Mouse (Mus musculus) kidney, adult 8-10 months (tissue): ENCODE data around the gene Mknk2.

Experiments
- DNase-seq, 2 experiments: peaks; one replicate each; pipeline ENCODE4 v3.0.0; 2022

Gene Mknk2

DNA sequence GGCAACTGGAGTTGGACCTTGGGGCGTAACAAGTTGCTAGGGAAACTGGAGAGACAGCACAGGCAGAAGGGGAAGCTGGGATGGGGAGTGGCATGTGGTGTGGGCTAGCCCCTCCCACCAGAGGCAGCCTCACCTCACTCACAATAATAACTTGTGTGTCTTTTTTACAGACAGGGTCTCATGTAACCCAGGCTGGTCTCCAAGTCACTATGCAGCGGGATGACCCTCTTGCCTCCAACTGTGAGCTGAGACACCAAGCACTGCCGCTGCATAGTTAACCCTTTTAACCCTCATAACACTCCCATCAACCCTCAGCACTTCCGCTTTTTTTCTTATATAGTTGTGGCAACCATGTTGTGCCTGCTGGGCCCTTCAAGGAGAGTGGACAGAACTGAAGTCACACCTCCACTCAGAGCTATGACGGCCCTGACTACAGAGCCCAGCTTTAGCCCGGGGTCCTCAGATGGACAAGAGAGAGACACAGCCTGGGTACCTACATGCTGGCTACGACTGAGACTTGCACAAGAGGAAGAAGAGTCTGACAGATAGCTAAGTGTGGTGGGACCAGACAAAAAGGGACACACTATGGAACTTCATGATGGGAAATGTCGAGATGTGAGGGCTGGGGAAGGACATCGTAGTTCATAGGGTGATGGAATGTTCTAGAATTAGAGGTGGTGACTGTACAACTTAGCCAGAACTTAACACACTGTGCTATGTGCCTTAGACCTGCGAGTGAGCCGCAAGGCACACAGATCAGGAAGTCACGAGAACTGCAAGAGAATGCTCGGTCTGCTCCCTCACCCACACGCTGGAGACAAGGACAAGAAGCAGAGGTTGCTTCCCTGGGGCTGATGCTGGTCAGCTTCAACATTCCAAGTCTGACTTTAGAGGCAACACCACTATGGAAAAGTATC lies 14.6 kb upstream of the Mknk2 start:
- DNase-seq = no peak

DNA sequence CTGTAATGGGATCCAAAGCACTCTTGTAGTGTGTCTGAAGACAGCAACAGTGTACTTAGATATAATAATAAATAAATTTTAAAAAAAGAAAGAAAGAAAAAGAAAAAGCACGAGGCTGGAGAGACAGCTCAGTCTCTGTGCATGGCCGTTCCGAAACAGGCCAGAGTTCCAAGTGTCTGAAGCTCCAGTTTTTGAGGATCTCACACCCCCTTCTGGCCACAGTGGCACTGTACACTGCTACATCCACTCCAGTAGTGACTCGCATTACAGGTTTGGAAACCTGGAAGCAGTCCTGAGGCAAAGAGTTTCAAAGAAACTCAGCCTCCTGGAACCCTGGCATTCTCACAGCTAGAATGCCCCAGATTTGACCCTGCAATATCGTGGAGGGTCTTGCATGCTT lies 9.9 kb upstream of the Mknk2 start:
- peak; percentile 78 to 88 for DNase-seq

DNA sequence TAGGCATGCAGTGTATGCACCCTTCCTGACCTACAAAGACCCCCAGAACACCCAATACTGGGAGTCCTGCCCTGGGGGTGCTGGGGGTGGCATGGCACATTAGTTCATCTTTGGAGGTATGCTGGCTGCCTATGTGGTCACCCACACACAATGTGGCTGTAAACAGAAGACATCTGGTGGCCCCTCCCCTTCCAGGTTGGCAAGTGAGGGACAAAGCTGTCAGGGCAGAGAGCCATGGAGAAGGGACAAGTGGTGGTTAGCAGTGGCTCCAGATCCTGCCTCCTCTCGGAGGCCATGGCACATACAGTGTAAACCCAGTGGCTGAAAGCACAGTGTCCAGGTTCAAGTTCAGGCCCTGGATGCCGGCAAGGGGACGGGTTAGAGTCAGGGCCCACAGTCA lies 8.7 kb upstream of the Mknk2 start:
- no peak for DNase-seq

DNA sequence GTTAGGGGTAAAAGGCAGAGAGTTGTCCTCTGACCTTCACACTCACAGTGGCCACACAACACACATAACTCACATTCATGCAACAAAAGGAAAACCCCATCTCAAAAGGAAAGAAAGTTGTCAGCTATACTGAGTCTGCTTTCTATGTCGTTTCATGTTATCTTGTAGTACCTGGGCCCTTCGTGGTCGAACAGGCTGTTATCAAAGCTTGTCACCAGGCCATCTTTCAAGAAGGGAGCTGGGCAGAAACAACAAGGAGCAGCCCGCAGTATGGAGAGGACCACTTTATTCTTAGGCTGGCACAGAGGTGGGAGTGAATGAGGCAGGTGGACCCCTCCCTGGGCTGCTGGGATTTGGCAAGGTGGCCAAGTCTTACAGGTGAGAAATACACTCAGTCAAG lies 7.1 kb upstream of the Mknk2 start:
- DNase-seq = no peak

DNA sequence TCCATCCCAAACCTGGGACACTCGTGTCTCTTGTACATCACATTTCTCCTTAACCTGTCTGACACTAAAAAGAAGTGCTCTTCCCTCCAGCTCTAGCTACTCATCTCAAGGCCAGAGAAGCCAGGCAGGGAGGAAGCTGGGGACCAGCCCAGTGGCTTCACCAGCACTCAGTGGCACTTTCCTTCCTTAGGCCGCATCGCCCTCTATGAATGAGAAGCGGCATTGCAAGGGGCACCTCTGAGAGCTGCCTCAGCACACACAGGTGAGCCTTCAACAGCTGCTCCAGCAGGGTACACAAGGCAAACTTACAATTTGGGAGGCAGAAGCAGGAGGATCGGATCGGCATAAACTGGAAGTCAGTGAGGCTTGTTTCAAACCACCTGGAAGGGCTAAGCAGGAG lies 6.3 kb upstream of the Mknk2 start:
- DNase-seq = peak; percentile 68 to 85

DNA sequence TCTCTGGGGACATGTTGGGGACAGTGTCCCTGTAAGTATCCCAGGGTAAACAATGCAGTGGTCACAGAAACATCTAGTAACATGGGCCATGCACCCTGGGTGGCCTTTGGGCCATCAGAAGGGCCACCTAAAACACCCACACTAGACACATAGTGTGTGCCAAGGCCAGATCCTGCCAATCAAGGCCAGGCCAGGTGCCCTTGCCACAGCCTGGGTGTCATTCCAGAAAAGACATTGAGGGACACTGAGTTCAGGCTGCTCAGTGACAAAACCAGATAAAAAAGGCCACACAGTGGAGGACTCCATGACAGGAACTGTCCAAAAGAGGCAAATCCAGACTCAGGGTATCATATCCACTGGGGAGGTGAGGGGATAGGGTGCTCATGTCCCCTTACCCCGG lies 5.7 kb upstream of the Mknk2 start:
- DNase-seq = no peak

DNA sequence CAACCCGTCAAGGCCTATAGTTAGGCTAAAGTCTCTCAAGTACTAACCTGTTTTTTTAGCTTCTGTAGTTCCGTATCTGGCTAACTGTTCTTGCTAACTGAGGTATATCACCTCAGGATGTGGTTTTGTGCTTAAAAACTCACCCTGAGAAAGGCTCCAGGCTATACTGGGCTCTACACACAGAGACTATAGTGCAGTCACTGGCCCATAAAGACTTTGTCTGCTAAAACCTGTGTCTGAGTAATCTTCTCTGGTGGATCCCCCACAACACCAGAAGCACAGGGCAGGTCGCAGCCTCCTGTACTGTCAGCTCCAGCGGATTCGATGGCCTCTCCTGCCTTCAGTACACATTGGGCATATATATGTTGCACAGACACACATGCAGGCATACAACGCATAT lies 4.1 kb upstream of the Mknk2 start:
- DNase-seq = no peak

DNA sequence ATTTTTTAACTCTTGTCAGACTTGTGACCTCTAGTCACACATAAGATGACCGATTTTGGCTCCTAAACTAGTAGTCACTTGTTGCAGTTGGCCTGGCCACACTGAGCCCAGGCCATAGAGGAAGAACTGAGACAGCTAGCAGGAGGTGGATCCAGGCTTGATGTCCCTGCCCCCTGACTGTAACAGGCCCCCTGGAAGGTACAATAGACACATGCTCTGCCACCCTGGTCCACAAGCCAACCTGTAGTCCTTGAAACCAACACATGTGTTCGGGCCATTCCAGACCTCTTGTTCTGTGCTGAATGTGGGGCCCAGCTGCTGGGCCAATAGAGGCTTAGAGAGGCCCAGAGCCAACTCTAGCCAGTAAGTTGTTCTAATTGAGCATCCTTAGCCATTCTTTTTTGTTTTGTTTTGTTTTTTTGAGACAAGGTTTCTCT lies 2.4 kb upstream of the Mknk2 start:
- DNase-seq = no peak

DNA sequence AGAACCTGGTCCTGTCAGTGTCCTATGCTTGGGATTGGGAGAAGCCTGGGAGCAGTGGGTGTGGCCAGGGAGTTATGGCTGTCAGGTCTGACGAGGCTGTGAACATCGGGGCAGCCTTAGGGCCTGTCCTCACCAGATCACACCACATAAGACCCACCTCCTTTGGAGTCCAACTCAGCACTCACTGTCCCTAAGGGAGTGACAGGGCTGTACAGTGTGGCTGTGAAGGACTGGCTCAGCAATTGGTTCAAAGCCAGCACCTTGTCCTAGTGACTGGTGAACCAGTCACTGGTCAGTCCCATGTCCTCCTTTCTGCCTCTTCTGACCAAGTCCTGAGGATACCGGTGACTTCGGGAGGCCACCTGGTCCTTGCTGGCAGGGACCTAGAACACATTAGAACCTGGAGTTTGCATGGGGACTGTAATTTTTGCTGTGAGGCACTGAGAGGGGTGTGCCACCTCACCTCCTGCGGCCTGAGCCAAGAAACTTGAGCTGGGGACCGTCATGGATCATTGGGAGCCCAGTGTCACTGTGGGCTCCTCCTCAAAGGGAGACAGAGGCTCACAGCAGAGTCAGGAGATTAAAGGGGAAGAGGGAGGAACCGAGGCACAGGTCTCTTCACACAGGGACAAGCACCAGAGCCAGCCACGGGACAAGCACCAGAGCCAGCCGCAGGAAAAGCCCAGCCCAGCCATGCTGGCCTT lies 1.8 kb upstream of the Mknk2 start:
- no peak for DNase-seq

DNA sequence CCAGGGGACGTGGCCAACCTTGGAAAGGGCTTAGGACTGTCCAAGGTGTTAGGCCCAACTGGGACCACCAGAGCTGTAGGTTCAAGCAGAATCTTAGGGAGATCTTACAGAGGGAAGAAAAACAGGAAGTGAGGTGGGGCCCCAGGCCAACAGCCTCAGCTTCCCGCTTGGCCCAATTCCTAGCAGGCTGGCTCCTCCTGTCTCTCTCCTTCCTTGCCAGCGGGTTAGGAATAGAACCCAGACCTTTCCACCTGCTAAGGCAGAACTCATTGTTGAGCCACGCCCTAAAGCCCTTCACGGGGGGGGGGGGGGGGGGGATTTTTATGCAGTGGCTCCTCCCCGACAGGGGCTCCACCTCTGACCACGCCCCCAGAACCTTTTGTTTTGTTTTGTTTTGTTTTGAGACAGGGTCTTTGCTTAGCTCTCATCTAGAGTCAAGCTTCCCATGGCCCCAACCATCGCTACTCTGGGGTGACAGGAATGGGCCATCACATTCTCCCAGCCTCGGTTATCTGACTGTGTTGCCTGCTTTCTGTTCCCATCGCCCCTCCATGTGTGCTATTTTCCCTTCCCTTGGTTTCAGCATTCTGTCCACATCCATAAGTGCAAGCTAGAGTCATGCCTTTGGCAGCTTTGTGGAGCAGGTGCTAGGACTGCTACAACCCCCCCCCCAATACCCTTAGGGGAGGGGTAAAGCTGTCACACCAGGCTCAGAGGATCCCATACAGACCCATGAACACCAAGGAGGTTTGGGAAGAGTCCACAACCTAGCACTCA lies 877 bp upstream of the Mknk2 start:
- DNase-seq = no peak

DNA sequence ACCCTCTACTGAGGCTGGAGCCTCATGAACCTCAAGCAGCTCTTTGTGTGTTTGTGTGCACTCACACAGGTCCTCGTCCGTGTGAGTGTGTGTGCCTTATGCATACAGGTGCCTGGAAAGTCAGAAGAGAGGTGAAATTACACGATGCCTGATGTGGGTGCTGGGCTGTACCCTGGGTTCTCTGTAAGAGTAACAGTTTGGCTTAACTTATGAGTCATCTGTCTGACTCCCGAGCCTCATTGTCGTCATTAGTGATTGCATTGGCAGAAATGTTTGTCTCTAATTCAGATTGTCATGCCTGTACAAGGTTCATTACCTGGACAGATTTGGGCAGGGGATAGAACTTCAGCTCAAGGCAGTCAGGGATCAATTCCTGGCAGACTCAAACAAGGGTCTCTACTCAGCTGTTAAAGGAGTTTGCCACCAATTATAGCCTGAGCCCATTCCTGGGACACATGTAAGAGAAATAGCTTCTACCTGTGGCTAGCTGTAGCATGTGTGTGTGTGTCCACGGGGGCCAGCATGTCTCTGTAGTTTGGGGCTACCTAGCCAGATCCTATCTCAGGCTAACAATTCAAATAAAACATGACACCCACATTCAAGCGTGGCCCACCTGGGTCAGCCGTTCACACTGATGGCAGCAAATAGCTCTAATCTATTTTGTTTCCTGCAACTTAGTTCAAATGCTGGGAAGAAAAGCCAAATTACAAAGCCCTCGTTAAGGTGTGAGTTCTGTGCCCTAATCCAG lies 610 bp downstream of the Mknk2 start:
- DNase-seq = no peak

DNA sequence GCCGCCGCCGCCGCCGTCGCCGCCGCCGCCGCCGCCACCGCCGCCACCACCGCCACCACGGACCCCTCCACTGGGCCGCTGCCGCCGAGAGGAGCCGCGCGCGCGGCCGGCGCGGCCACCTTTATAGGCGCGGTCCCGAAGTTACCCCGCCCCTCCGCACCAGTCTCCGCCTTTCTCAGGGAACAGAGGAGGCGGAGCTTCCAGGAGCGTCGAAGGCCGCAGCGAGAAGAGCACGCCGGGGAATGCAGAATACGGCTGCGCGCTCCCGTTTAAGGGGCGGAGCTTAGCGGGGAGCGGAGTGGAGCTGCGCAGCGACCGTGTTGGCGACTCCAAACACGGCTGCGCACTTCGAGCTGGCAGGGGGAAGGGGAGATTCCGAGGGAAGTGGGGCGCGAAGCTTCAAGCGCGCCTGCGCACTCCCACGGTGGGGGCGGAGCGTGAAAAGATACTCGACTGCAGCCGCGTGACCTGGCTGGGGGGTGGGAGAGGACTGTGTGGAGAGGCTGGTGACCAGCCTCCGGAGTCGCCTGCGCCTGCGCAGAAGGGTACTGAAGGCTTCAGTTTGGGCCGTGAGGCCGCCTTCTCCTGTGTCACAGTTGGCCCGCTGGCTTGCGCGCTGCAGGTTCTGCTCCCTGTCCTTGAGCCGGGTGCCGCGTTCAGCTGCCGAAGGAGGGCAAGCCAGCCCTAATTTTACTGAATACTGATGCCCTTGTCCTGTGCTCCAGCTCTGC lies 1.5 kb downstream of the Mknk2 start:
- DNase-seq = peak; percentile 99

DNA sequence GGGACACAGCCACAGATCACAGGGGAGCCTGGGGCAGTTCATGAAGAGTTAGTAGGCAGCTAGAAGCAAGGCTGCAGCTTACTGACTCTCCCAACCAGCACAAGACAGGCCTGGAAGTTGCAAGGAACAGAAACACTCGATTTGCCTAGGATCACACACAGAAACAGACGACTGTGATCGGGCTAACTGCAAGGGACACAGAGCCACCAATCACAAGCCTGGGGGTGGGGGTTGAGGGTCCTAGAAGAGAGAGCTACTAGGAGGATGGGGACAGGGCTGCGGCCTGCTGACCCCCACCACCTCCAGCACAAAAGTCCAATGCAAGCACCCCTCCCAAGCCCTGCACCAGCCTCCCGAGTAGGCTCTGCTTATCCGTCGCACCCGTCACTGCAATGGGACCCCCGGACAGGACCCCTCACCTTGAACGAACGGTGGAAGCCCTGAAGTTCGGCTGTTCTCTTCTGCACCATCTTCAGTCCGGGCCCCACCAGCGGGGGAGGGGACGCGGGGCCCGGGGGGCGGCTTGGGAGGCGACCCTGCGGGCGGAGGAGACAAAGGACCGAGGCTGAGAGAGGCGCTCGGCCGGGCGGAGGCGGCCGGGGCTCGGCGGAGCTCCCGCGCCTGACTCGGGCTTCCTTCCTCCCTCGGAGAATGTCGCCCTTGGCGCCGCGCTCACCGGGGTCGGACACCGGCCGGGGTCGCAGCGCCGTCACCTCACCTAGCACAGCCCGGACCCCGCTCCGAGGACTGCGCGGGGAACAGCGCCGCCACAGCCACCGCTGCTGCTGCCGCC lies 2.3 kb downstream of the Mknk2 start:
- no peak for DNase-seq

DNA sequence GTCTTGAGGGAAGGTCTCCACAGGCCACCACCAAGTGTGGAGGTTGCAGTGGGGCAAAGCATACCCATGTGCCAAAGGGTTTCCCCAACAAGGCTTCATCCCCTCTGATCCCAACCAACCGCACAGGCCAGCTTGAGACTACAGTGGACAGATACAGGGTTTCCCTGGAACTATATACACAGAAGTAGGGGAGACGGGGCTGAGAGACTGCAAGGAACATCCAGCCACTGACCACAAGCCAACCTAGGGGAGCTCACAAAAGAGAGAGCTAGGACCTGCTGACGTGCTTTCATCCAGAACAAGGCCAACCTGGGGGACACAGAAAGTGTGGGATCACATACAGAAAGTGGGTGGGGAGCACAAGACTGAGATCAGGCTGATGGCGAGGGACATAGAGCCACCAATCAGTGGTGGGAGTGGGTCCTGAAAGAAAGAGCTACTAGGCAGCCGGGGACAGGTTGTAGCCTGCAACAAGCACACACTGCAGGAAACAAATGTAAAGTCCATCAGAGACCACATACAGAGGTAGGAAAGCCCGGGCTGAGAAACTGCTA lies 3.0 kb downstream of the Mknk2 start:
- DNase-seq = no peak

DNA sequence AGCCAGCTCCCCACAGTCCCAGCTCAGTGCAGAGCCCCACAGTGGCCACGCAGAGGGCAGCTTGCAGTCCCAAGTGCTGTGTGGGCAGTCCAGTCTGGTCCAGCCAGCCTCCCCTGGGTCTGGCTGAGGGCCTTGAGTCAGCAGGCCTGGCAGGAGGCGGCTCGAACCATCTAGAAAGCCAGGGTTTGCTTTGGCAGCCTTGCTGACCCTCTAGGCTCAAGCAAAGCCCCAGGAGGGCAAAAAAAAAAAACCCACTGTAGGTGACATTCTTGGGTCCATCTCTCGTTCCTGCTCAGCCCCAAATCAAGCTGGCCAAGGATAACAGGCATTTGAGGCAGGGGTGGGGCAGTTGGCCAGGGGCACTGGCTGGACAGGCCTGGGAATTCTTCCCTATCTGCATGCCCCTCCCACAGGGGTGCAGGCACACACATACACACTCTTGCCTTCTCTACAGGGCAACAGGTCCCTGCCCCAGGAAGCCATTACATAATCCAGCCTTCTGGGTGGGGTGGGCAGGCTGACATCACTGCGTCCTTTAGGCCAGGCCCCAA lies 3.7 kb downstream of the Mknk2 start:
- peak; percentile 70 to 82 for DNase-seq

DNA sequence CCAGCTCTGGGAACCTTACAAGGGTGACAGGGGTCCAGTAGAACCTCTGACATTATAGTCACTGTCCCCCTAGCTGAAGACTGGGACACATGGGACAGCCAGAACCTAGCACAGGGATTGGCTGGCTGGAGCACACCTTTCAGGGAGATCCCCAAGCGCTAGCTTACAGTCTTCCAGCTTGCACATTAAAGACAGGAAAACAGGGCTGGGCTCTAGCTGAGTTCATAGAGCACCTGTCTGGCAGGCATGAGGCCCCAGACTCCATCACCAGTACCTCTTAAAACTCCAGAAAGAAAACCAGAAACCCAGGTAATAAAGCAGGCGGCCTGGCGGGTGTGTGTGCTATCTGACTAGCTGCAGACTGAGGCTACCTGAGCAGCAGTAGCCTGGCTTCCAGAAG lies 4.2 kb downstream of the Mknk2 start:
- DNase-seq = no peak

DNA sequence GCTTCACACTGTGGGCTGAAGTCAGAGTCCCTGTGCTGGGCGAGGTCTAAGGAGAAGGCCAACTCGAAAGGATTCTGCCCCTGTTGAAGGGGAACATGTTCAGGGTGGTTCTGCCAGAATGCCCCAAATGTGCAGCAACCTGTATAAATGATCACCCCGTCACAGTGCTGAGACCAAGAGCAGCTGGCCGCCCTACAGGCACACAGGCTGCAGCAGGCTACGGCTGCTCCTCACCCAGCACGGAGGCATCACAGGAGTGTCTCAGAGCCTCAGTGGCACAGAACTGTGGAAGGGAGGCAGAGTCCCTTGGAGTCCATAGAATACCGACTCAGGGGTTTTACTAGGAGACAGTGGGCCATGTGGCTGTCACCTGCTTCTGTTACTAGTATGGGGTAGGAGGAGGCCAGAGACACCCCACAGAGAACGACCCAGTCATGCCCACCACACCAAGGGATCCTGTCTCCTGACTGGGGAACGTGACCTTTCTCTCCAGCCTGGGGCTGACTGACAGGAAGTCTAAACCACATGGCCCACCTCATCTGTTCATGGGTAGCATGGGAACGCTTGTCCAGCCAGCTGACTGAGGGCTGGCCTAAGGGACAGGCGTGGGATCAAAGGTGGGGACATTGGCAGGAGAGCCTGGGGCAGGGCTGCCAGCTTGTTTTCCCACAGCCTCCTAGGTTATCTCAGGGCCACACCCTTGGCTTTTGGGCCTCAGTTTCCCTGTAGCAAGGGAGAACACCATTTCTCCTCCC lies 5.8 kb downstream of the Mknk2 start:
- DNase-seq = no peak

DNA sequence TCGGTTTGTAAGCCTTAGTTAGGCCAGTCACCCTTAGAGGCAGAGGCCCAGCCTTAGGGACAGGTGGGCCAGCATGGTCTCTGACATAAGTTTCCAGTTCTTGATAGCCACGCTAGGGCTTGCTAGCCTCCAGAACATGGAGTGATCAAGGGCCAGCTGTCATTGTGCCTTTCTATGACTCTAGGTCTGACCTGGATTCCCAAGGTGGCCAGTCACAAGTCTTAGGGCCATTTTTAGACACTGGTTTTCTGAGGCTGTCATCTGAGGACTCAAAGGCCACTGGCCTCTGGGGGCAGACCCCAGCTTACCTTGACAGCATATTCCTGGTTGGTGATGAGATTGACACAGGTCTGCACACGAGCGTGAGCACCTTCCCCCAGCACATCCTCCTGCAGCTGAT lies 6.7 kb downstream of the Mknk2 start:
- no peak for DNase-seq

DNA sequence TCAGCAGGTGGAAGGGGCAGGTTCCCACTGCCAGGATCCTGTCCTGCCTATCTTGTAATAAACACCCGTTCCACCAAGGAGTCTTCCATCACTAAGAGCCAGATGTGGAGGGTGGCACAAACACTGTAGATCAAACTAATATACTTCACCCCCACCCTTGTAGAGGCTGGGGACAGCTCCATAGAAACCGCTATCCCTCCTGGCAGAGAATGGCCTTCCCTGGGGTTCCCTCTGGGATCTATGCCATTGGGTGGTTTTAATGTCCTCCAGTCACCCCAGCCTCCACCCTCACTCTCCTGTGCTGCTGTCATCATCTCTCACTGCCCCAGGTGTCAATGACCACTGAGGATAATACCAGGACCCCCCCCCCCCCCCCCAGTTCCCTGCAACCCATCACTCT lies 7.4 kb downstream of the Mknk2 start:
- DNase-seq = no peak
